Mouse (Mus musculus) liver, adult 2 months (tissue): ENCODE data around the gene Prss53. TPM values are rescaled to one million over a fixed set of nuclear protein-coding genes. Genes with fewer than 3 reads are reported as not detected.
A peak's percentile ranks its signal among the peaks of the same experiment; 100 is the strongest.

Source experiments
- DNase-seq: peaks from one replicate; pipeline ENCODE4 v3.0.0-alpha.2; 2011; ENCODE audit warnings: low read depth, low spot score; ENCODE audit errors: extremely low read depth
- H3K27ac ChIP-seq: fragments of 200-500 bp; replicated peaks from 2 replicates; pipeline ENCODE4 v1.5.1; 2012; ENCODE audit warnings: low read depth, mild to moderate bottlenecking, control low read depth, inconsistent platforms, low read length; ENCODE audit not compliant: insufficient read depth
- H3K27me3 ChIP-seq: fragments of 200-500 bp; 2 replicates; pipeline ENCODE4 v1.6.1; 2012; ENCODE audit warnings: mild to moderate bottlenecking, moderate library complexity, low read length, inconsistent platforms; ENCODE audit not compliant: control insufficient read depth, insufficient read depth
- H3K36me3 ChIP-seq: fragments of 200-500 bp; 2 replicates; pipeline ENCODE4 v1.6.1; 2012; ENCODE audit warnings: low read length, inconsistent platforms; ENCODE audit not compliant: control insufficient read depth, insufficient read depth
- H3K4me1 ChIP-seq: fragments of 200-500 bp; 2 replicates; pipeline ENCODE4 v1.6.1; 2011; ENCODE audit warnings: low read length; ENCODE audit not compliant: control insufficient read depth, insufficient read depth
- H3K4me3 ChIP-seq: fragments of 200-500 bp; 2 replicates; pipeline ENCODE4 v1.5.1; 2011; ENCODE audit warnings: low read depth, mild to moderate bottlenecking, control low read depth, low read length, moderate library complexity; ENCODE audit not compliant: insufficient read depth
- H3K79me2 ChIP-seq: fragments of 200-500 bp; 2 replicates; pipeline ENCODE4 v1.6.1; 2012; ENCODE audit warnings: inconsistent platforms, mild to moderate bottlenecking, low read length, moderate library complexity; ENCODE audit not compliant: control insufficient read depth, insufficient read depth
- H3K9ac ChIP-seq: fragments of 200-500 bp; 2 replicates; pipeline ENCODE4 v1.6.1; 2012; ENCODE audit warnings: low read depth, mild to moderate bottlenecking, control low read depth, inconsistent platforms, low read length
- CTCF ChIP-seq: fragments of 200-500 bp; IDR thresholded peaks from 2 replicates; pipeline ENCODE4 v1.5.1; 2011; ENCODE audit warnings: low read depth, low read length, control low read depth
- POLR2A ChIP-seq: fragments of 200-500 bp; IDR thresholded peaks from 2 replicates; pipeline ENCODE4 v1.6.1; 2011; ENCODE audit warnings: low read length, control low read depth; ENCODE audit not compliant: insufficient read depth; ENCODE audit errors: extremely low read depth
- WGBS: fragments of 180-500 bp; shearing (Covaris S2); methylation state at CpG from one replicate; pipeline ENCODE4 v1.1.7; 2018; 5-methylcytosine and 5-hydroxymethylcytosine counted together
- polyA plus RNA-seq: library from polyadenylated mRNA; depleted of rRNA; stranded (reverse); fragments of >200 nt; gene quantifications from 2 replicates; pipeline ENCODE4 v1.2.3, GENCODE M21; 2012
- total RNA-seq: library from RNA; depleted of rRNA; stranded (reverse); fragments of >200 nt; gene quantifications from 2 replicates; pipeline ENCODE4 v1.2.3, GENCODE M21; 2014

Gene Prss53
- total and polyA plus RNA-seq, 2 experiments: 2.3 to 12.0 TPM

DNA sequence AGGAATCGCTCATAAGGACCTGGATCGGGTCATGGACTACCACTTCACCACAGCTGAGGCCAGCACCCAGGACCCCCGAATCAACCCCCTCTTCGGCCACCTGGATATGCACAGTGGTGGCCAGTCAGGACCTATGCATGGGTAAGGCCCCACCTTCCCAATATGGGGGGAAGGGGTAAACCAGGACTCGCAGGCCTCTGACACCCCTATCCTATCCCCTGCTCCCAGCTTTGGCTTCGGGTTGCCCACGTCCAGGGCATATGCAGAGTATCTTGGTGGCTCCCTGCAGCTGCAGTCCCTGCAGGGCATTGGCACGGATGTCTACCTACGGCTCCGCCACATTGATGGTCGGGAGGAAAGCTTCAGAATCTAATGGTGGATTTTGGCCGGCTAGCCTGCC lies 17.2 kb upstream of the Prss53 start:
- peaks cover 11% of the 10 kb centered on the region for H3K4me1 ChIP-seq
- peaks cover 8% of the 10 kb centered on the region; the same call in 1 of the 2 replicates for H3K79me2 ChIP-seq
- H3K27me3 ChIP-seq: no peaks in the 10 kb centered on the region
- WGBS: 99% methylated on average over 12 of the region's 12 CpGs
- H3K36me3 ChIP-seq: peaks cover 15% of the 10 kb centered on the region
- H3K4me3 ChIP-seq: no peak overlapping the region
- DNase-seq: no peak
- H3K9ac ChIP-seq: no peak overlapping the region
- TF ChIP-seq CTCF (no peak), POLR2A (no peak)
- H3K27ac ChIP-seq: no peak overlapping the region

DNA sequence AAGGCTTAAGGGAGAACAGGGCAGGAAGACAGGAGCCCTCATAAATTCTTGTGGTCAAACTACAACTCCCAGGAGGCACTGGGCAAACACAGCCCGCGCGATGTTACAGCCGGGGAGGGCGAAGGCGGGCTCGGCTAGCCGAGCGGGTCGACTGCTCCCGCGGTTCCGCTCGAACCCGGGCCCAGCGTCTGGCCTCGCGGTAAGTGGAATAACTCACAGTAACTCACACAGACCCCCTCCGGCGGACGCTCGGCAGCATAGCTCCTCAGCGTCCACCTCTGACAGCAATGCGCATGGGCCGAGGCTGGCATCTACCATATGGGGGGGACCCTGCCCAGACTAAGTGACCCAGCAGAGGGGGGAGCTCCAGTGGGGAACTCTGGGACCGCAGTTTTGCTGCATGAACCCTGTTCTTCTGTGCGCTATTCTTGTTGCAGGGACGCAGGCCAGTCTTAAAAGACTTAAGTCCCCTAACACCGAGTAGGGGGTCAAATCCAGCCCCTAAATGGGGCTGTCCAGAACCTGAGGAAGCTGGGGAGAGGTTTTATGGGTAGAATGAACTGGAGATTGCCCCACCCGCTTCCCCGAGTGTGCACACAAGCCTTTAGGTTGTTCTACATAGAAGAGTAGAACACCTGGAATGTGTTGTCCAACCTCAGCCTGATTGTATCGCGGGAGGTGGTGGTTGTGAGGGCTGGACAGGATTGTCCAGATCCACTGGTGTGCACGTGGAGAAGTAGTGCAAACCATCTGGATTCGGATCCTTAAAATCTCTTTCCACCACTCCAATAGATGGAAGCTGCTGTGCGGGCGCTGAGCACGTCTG lies 13.4 kb upstream of the Prss53 start, which contains the start of gene Bckdk:
TSS of gene Bckdk (plus strand) at position 112 of the 826 bp plus-strand sequence.
- 0 out of 2 replicates have a peak, but pooled peaks have one; percentile 10 for TF ChIP-seq CTCF
- TF ChIP-seq POLR2A: peak; percentile 78
- Histone ChIP-seq H3K4me1 (peaks cover 13% of the 10 kb centered on the region), H3K27ac (peak within 1 kb of the TSS; percentile 61), H3K79me2 (peaks cover 3% of the 10 kb centered on the region; the same call in 1 of the 2 replicates), H3K36me3 (peaks cover 12% of the 10 kb centered on the region), H3K4me3 (peak within 1 kb of the TSS; percentile 97), H3K9ac (peak within 1 kb of the TSS; percentile 98), H3K27me3 (no peaks in the 10 kb centered on the region)
- WGBS: 7% methylated on average over 38 of the region's 38 CpGs
- peak; percentile 65 for DNase-seq

DNA sequence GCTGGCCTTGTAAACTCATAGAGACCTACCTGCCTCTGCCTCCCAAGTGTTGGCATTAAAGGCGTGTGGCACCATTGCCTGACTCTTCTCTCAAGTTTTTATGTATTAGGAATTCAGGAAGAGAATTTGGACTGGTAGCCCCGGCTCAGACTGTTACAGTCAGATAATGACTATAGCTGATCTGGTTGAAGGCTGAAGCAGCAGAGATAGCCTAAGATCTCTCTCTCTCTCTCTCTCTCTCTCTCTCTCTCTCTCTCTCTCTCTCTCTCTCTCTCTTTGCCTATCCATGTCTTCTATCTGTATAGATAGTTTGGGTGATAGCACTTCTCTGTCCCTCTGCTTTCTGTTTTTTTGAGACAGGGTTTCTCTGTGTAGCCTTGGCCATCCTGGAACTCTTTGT lies 11.0 kb upstream of the Prss53 start:
- WGBS: 87% methylated on average over 2 of the region's 2 CpGs
- no peak overlapping the region for H3K4me3 ChIP-seq
- H3K9ac ChIP-seq: no peak overlapping the region
- H3K27me3 ChIP-seq: no peaks in the 10 kb centered on the region
- H3K27ac ChIP-seq: no peak overlapping the region
- DNase-seq: no peak
- H3K4me1 ChIP-seq: peaks cover 8% of the 10 kb centered on the region; the same call in 1 of the 2 replicates
- peaks cover 6% of the 10 kb centered on the region; the same call in 1 of the 2 replicates for H3K36me3 ChIP-seq
- TF ChIP-seq POLR2A (no peak), CTCF (no peak)
- H3K79me2 ChIP-seq: peaks cover 3% of the 10 kb centered on the region; the same call in 1 of the 2 replicates

DNA sequence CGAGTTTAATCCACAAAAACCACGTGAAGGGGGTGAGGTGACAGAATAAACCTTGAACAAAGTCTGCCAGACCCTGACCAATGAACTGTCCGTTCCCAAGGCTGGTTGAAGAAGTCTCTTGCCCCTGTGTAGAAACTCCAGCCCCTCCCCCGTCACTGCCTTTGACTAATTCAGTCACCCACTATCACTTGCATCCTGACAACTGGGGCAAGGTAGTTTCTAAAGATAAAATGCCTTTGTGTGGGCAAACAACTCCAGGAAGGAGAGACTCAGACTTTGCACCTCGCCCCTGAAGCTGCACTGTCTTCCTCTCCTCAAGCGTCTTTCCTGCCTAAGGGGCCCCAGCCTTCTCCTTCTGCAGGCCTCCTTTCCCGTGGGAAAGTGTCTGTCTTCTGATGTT lies 9.2 kb upstream of the Prss53 start:
- no peak overlapping the region for H3K4me3 ChIP-seq
- no peak for TF ChIP-seq POLR2A
- TF ChIP-seq CTCF: no peak
- H3K9ac ChIP-seq: no peak overlapping the region
- H3K27me3 ChIP-seq: no peaks in the 10 kb centered on the region
- no peaks in the 10 kb centered on the region for H3K36me3 ChIP-seq
- peaks cover 3% of the 10 kb centered on the region; the same call in 1 of the 2 replicates for H3K79me2 ChIP-seq
- no peak for DNase-seq
- H3K27ac ChIP-seq: no peak overlapping the region
- WGBS: 57% methylated on average over 7 of the region's 7 CpGs
- H3K4me1 ChIP-seq: peaks cover 11% of the 10 kb centered on the region; the same call in 1 of the 2 replicates

DNA sequence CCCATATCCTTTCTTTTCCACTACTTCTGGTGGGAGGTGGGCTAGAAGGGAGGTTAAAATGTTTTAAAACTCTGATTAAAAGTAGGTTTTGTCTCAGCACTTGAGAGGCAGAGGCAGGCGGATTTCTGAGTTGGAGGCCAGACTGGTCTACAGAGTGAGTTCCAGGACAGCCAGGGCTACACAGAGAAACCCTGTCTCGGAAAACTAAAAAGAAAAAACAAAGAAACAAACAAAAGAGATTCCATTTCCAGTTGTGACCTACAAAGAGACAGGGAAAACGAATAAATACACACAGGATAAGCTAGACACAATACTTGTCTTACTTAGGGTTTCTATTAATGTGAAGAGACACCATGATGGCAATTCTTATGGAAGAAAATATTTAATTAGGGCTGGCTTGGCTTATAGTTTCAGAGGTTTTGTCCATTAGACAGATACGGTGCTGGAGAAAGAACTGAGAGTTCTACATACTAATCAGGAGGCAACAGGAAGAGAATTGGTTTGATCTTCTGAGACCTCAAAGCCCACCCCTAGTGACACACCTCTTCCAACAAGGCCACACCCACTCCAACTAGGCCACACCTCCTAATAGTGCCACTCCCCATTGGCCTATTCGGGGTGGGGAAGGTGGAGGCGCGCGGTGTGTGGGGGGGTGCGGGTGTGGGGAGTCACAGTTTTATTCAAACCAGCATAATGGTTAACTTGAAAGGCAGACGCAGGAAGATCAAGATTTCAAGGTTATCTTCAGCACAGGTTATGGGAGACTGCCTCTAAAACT lies 7.6 kb upstream of the Prss53 start:
- no peaks in the 10 kb centered on the region for H3K79me2 ChIP-seq
- WGBS: 51% methylated on average over 10 of the region's 10 CpGs
- H3K4me3 ChIP-seq: no peak overlapping the region
- no peak overlapping the region for H3K9ac ChIP-seq
- H3K27ac ChIP-seq: no peak overlapping the region
- no peaks in the 10 kb centered on the region for H3K27me3 ChIP-seq
- DNase-seq: no peak
- H3K36me3 ChIP-seq: peaks cover 1% of the 10 kb centered on the region; the same call in 1 of the 2 replicates
- peaks cover 11% of the 10 kb centered on the region; the same call in 1 of the 2 replicates for H3K4me1 ChIP-seq
- TF ChIP-seq CTCF (no peak), POLR2A (no peak)
